Mouse (Mus musculus) forebrain, embryonic 15.5 days (tissue): ENCODE measurements around the gene Fbn1. TPM values are rescaled to one million over a fixed set of nuclear protein-coding genes. Genes with fewer than 3 reads are reported as not detected.

Experiments
- ATAC-seq: fragments of 200-750 bp; cut with Nextera tagmentation; replicated peaks from 2 replicates; pipeline ENCODE4 v1.8.0; 2017; ENCODE audit warnings: mild to moderate bottlenecking, moderate TSS enrichment, moderate library complexity
- H3K27ac ChIP-seq: fragments of 300-500 bp; sonication (generic); replicated peaks from 2 replicates; pipeline ENCODE4 v1.5.1; 2015; ENCODE audit warnings: mild to moderate bottlenecking, inconsistent platforms
- H3K27me3 ChIP-seq: fragments of 300-500 bp; sonication (generic); 2 replicates; pipeline ENCODE4 v1.6.1; 2015; ENCODE audit warnings: inconsistent platforms
- H3K36me3 ChIP-seq: fragments of 300-500 bp; sonication (generic); 2 replicates; pipeline ENCODE4 v1.6.1; 2015; ENCODE audit warnings: mild to moderate bottlenecking, inconsistent platforms
- H3K4me1 ChIP-seq: fragments of 300-500 bp; sonication (generic); 2 replicates; pipeline ENCODE4 v1.6.1; 2015; ENCODE audit warnings: inconsistent platforms
- H3K4me2 ChIP-seq: fragments of 300-500 bp; sonication (generic); replicated peaks from 2 replicates; pipeline ENCODE4 v1.6.1; 2015; ENCODE audit warnings: mild to moderate bottlenecking, inconsistent platforms
- H3K4me3 ChIP-seq: fragments of 300-500 bp; sonication (generic); 2 replicates; pipeline ENCODE4 v1.5.1; 2015; ENCODE audit warnings: mild to moderate bottlenecking, inconsistent platforms
- H3K9ac ChIP-seq: fragments of 300-500 bp; sonication (generic); replicated peaks from 2 replicates; pipeline ENCODE4 v1.6.1; 2015; ENCODE audit warnings: mild to moderate bottlenecking, inconsistent platforms
- H3K9me3 ChIP-seq: fragments of 300-500 bp; sonication (generic); 2 replicates; pipeline ENCODE4 v1.6.1; 2016; ENCODE audit warnings: inconsistent platforms
- WGBS: fragments of 180-500 bp; shearing (Covaris S2); methylation state at CpG from one replicate; pipeline ENCODE4 v1.1.7; 2015; ENCODE audit warnings: mixed read lengths; 5-methylcytosine and 5-hydroxymethylcytosine counted together
- polyA plus RNA-seq: library from polyadenylated mRNA; unstranded; fragments of >200 nt; fragmentation: Nextera tagmentation; extraction: Ambion mirVana; gene quantifications from 2 replicates; pipeline ENCODE4 v1.2.1, GENCODE M21; 2015

Gene Fbn1
- polyA plus RNA-seq, 1 experiment from 2014 or later = 2.2 TPM

DNA sequence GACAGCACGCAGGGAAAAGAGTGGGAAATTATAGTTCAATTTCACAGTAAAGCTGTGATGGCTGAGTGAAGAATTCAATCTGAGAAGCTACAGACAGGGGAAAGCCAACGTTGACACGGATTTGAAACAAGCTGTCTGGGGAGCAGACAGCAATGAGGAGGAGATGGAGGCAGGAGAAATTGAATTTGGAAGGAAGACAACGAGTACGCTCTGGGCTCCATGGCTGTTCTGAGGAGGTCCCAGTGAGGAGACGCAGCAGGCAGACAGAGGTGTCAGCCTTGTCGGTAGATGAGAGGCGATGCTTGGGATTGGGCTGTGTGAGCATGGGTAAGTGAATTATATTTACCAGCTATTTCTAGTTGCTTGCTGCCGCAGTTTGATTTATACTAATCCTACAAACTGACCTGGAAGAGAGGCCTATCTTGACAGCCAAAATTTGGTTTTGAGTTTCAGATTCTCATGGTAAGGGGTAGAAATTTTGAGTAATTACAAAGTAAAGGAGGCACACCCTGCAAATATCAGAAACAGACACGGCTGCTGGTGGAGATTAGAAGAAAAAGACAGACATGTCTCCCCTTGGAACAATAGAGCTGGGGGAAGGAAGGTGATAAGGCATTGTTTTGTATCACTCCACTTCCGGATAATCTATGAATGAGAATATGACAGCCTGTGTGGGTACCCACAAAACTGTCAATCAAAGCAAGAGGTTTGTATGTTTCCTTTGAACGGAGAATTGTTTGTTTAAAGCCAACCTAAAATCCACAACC lies 7.7 kb upstream of the Fbn1 start:
- Histone ChIP-seq H3K9ac (no peak overlapping the region), H3K9me3 (no peaks in the 10 kb centered on the region), H3K4me3 (no peak overlapping the region), H3K36me3 (no peaks in the 10 kb centered on the region), H3K27ac (peak overlapping the region; percentile 54), H3K4me1 (no peaks in the 10 kb centered on the region), H3K4me2 (no peak overlapping the region), H3K27me3 (no peaks in the 10 kb centered on the region)
- ATAC-seq = no peak; the same call in 1 of the 2 replicates
- 67% methylated on average over 12 of the region's 12 CpGs for WGBS

DNA sequence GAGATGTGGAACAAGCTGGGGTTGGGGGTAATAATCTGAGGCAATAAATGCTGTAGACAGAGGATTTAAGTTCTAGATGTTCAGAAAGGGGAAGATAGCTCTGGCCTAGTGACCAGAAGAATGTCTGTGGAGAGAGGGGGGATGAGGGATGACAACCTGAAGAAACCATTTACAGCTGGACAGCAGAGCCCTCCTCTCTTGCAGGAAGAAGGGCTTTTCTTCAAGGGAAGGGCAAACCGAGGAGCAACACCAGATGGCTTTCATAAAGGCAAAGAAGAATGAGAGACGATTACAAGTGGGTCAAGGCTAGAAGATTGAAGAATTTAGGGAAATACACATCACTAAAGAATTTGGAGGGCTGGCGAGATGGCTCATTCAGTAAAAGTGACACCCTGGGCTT lies 6.6 kb upstream of the Fbn1 start:
- H3K9ac ChIP-seq = no peak overlapping the region
- no peak overlapping the region for H3K4me2 ChIP-seq
- 75% methylated on average over 3 of the region's 3 CpGs for WGBS
- no peaks in the 10 kb centered on the region for H3K36me3 ChIP-seq
- no peak overlapping the region for H3K27ac ChIP-seq
- no peaks in the 10 kb centered on the region for H3K27me3 ChIP-seq
- no peaks in the 10 kb centered on the region for H3K4me1 ChIP-seq
- H3K4me3 ChIP-seq = no peak overlapping the region
- no peak for ATAC-seq
- no peaks in the 10 kb centered on the region for H3K9me3 ChIP-seq

- Histone ChIP-seq H3K4me2 (no peak overlapping the region), H3K4me3 (no peak overlapping the region), H3K27ac (no peak overlapping the region), H3K9me3 (no peaks in the 10 kb centered on the region), H3K36me3 (no peaks in the 10 kb centered on the region), H3K27me3 (no peaks in the 10 kb centered on the region), H3K4me1 (no peaks in the 10 kb centered on the region), H3K9ac (no peak overlapping the region)
- no peak for ATAC-seq
- 87% methylated on average over 4 of the region's 4 CpGs for WGBS
Observed at GRCm38 (mm10) chr2:125512544-125512943, 4.8 kb upstream of the Fbn1 start.

DNA sequence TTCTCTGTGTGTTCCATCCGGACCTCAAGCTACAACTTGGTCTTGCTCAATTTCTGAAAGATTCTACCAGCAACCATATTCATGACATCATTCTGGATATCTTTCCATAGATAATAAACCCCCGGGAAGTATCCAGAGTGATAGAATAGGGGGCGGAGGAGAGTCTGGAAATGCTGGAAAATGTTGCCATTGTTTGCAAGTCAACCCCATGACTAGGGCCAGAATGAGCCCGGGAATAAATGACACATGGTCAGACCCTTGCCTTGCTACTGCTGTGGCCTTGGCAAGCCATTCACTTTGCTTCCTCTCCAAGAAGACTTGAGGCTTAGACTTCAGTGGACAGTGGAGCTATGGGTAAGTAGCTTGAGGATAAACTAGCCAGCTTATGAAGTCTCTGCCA lies 4.1 kb upstream of the Fbn1 start:
- Histone ChIP-seq H3K27ac (no peak overlapping the region), H3K9me3 (no peaks in the 10 kb centered on the region), H3K4me2 (no peak overlapping the region), H3K36me3 (no peaks in the 10 kb centered on the region), H3K4me1 (peaks cover under 1% of the 10 kb centered on the region), H3K27me3 (no peaks in the 10 kb centered on the region), H3K9ac (no peak overlapping the region), H3K4me3 (no peak overlapping the region)
- 82% methylated on average over 4 of the region's 4 CpGs for WGBS
- no peak for ATAC-seq

GRCm38 (mm10) chr2:125510752-125511151 lies 3.0 kb upstream of the Fbn1 start:
- 75% methylated on average over 2 of the region's 2 CpGs for WGBS

DNA sequence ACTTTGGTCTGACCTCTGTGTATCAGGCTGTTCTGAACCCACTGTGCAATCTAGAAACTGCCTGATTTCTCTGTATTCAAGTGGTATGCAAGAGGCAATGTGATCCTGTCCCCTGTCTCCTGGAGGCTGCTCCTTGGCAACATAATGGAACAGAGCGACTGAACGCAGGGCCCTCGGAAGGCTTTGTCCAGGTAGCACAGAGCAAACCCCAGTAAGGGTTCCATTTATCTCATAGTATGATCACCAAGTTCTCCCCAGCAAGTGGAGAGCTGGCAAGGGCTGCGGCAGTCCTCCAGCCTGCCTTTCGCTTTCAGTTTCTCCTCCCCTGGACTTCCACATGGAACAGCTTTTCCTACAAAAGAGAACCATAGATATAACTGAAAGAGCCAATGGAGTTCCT lies 588 bp upstream of the Fbn1 start:
- WGBS = 94% methylated on average over 5 of the region's 5 CpGs
- H3K9me3 ChIP-seq = no peaks in the 10 kb centered on the region
- no peaks in the 10 kb centered on the region for H3K27me3 ChIP-seq
- peaks cover 14% of the 10 kb centered on the region for H3K4me1 ChIP-seq
- no peak overlapping the region for H3K4me2 ChIP-seq
- H3K9ac ChIP-seq = no peak overlapping the region
- H3K27ac ChIP-seq = no peak overlapping the region
- H3K36me3 ChIP-seq = no peaks in the 10 kb centered on the region
- H3K4me3 ChIP-seq = no peak overlapping the region
- ATAC-seq = no peak

More at GRCm38 (mm10) chr2:125510752-125511151, 3.0 kb upstream of the Fbn1 start:
- Histone ChIP-seq H3K27ac (no peak overlapping the region), H3K9ac (no peak overlapping the region), H3K9me3 (no peaks in the 10 kb centered on the region), H3K4me2 (no peak overlapping the region), H3K4me1 (peaks cover 5% of the 10 kb centered on the region), H3K27me3 (no peaks in the 10 kb centered on the region), H3K4me3 (no peak overlapping the region), H3K36me3 (no peaks in the 10 kb centered on the region)
- no peak for ATAC-seq

GRCm38 (mm10) chr2:125506316-125507054 lies 1.3 kb downstream of the Fbn1 start:
- no peaks in the 10 kb centered on the region for H3K9me3 ChIP-seq
- 1% methylated on average over 36 of the region's 37 CpGs for WGBS
- H3K4me2 ChIP-seq = peak overlapping the region; percentile 100
- peaks cover 14% of the 10 kb centered on the region for H3K4me1 ChIP-seq
- no peaks in the 10 kb centered on the region for H3K27me3 ChIP-seq
- peak overlapping the region; percentile 76 for H3K9ac ChIP-seq
- peak overlapping the region; percentile 79 for H3K27ac ChIP-seq
- no peaks in the 10 kb centered on the region for H3K36me3 ChIP-seq
- ATAC-seq = peak; percentile 86
- peak overlapping the region; percentile 87 for H3K4me3 ChIP-seq

GRCm38 (mm10) chr2:125505746-125506315 lies 2.0 kb downstream of the Fbn1 start:
- peak overlapping the region; percentile 100 for H3K4me2 ChIP-seq
- H3K9ac ChIP-seq = peak overlapping the region; percentile 76
- peak overlapping the region; percentile 87 for H3K4me3 ChIP-seq
- no peaks in the 10 kb centered on the region for H3K9me3 ChIP-seq
- H3K27me3 ChIP-seq = no peaks in the 10 kb centered on the region
- peak; percentile 86 for ATAC-seq
- H3K27ac ChIP-seq = peak overlapping the region; percentile 79
- peaks cover 14% of the 10 kb centered on the region for H3K4me1 ChIP-seq
- no peaks in the 10 kb centered on the region for H3K36me3 ChIP-seq
- WGBS = under 1% methylated on average over 48 of the region's 48 CpGs

DNA sequence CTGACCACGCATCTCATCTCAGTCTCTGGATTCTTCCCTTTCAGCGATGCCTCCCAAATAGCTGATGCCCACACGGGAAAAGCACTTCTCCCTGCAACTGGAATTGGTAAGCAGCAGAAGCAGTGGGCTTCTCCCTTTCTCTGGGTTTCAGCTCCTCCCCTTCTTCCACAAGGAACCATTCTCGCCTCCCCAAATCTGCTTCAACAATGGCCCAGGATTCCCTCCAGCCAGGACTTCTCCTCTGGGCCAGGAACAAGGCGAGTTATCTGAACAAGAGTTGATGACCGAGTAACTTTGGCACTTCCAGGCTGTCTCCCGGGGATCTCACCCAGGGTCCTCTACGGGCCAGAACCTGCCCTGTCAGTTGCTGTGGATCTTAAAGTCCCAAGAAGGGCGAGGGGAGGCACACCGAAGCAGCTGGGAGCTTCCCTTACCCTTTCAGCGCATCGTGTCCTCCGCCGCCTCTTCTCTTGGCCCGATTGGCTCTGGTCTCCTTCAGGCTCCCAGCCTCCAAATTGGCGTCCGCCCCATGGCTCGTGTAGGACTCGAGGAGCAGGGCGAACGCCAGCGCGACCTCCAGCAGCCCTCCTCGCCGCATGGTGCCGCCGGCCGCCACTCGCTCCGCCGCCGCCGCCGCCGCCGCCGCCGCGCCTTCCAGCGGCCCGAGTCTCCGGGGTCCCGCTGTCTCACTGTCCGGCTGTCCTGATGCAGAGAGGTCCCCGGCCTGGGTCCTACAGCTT lies 2.6 kb downstream of the Fbn1 start, which contains the start of gene Gm9913:
Gene Gm9913 (plus strand): TSS at position 84 of the 740 bp plus-strand sequence.
- H3K9me3 ChIP-seq = no peaks in the 10 kb centered on the region
- H3K9ac ChIP-seq = peak within 1 kb of the TSS; percentile 76
- under 1% methylated on average over 45 of the region's 45 CpGs for WGBS
- peak; percentile 64 for ATAC-seq
- H3K27ac ChIP-seq = peak within 1 kb of the TSS; percentile 79
- peak within 1 kb of the TSS; percentile 100 for H3K4me2 ChIP-seq
- H3K4me1 ChIP-seq = peaks cover 14% of the 10 kb centered on the region
- no peaks in the 10 kb centered on the region for H3K36me3 ChIP-seq
- peak within 1 kb of the TSS; percentile 87 for H3K4me3 ChIP-seq
- no peaks in the 10 kb centered on the region for H3K27me3 ChIP-seq

DNA sequence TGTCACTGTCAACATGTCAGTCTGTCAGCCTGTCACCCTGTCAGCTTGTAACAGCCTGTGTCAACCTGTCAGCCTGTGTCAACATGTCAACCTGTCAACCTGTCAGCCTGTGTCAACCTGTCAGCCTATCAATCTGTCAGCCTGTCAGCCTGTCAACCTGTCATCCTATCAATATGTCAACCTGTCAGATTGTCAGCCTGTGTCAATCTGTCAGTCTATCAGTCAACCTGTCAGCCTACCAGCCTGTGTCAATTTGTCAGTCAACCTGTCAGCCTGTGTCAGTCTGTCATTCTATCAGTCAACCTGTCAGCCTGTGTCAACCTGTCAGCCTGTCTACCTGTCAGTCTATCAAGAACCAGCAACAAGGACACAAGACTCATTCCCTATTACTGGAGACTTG lies 6.3 kb downstream of the Fbn1 start:
- H3K9ac ChIP-seq = no peak overlapping the region
- H3K4me2 ChIP-seq = no peak overlapping the region
- H3K27me3 ChIP-seq = no peaks in the 10 kb centered on the region
- peaks cover 11% of the 10 kb centered on the region for H3K4me1 ChIP-seq
- no peak overlapping the region for H3K4me3 ChIP-seq
- H3K36me3 ChIP-seq = no peaks in the 10 kb centered on the region
- ATAC-seq = no peak
- H3K27ac ChIP-seq = no peak overlapping the region
- H3K9me3 ChIP-seq = no peaks in the 10 kb centered on the region

DNA sequence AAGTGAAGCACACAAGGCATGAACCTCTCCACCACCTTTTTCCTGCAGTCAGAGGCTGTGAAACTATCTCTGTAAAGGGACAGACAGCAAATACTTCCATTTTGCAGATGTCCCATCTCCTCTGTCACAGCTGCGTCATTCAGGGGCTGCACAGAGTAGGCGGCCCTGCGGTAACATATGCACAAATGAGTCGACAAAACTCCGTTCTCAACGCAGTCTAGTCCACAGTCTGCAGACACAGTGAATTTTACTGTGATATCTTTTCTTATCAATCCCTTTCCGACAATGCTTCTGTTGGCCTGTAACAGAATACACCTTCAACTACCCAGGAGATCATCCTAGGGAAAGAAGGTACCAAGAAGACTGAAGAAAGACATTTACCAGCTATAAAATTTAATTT lies 9.6 kb downstream of the Fbn1 start:
- Histone ChIP-seq H3K9me3 (no peaks in the 10 kb centered on the region), H3K4me1 (no peaks in the 10 kb centered on the region), H3K27ac (no peak overlapping the region), H3K36me3 (no peaks in the 10 kb centered on the region), H3K27me3 (no peaks in the 10 kb centered on the region), H3K9ac (no peak overlapping the region), H3K4me3 (no peak overlapping the region), H3K4me2 (no peak overlapping the region)
- no peak for ATAC-seq
- WGBS = 94% methylated on average over 7 of the region's 7 CpGs

GRCm38 (mm10) chr2:125496696-125497095 lies 11.1 kb downstream of the Fbn1 start:
- WGBS = 85% methylated on average over 5 of the region's 5 CpGs
- no peaks in the 10 kb centered on the region for H3K36me3 ChIP-seq
- ATAC-seq = no peak
- no peaks in the 10 kb centered on the region for H3K27me3 ChIP-seq
- no peaks in the 10 kb centered on the region for H3K9me3 ChIP-seq
- H3K4me2 ChIP-seq = no peak overlapping the region
- H3K27ac ChIP-seq = no peak overlapping the region
- no peak overlapping the region for H3K9ac ChIP-seq
- H3K4me3 ChIP-seq = no peak overlapping the region
- H3K4me1 ChIP-seq = no peaks in the 10 kb centered on the region
